Mouse (Mus musculus) myocyte (in vitro differentiated cells): Measurements from ENCODE around the gene Efna2.

Source experiments
- CEBPB ChIP-seq: IDR thresholded peaks from 2 replicates; pipeline ENCODE4 v1.6.1; 2011; ENCODE audit warnings: mild to moderate bottlenecking, moderate library complexity; ENCODE audit not compliant: poor library complexity, insufficient read depth, severe bottlenecking
- E2F4 ChIP-seq: IDR thresholded peaks from one replicate; pipeline ENCODE4 v1.6.1; 2011; ENCODE audit warnings: mild to moderate bottlenecking, control low read depth, moderate library complexity; ENCODE audit not compliant: insufficient read depth
- MAX ChIP-seq: IDR thresholded peaks from one replicate; pipeline ENCODE4 v1.6.1; 2011; ENCODE audit warnings: low read depth, mild to moderate bottlenecking, control low read depth
- MYOD1 ChIP-seq, 3 experiments: IDR thresholded peaks; one replicate each; pipeline ENCODE4 v1.6.1; 2011; ENCODE audit warnings: control low read depth in 2 of 3, low read depth in 2 of 3, mild to moderate bottlenecking in 2 of 3, moderate library complexity in 1 of 3; ENCODE audit not compliant: insufficient read length in 2 of 3, control insufficient read depth in 1 of 3
- MYOG ChIP-seq, 3 experiments: IDR thresholded peaks; one replicate each; pipeline ENCODE4 v1.6.1; 2011; ENCODE audit warnings: control low read depth in 2 of 3, low read depth in 2 of 3, mild to moderate bottlenecking in 2 of 3; ENCODE audit not compliant: insufficient read length in 2 of 3, control insufficient read depth in 1 of 3, insufficient read depth in 1 of 3
- POLR2A ChIP-seq: IDR thresholded peaks from one replicate; pipeline ENCODE4 v1.6.1; 2011; ENCODE audit warnings: low read depth, mild to moderate bottlenecking, control low read depth, moderate library complexity; ENCODE audit not compliant: insufficient read length
- POLR2AphosphoS2 ChIP-seq: IDR thresholded peaks from one replicate; pipeline ENCODE4 v1.6.1; 2011; ENCODE audit warnings: low read depth, control low read depth; ENCODE audit not compliant: insufficient read length
- REST ChIP-seq: IDR thresholded peaks from one replicate; pipeline ENCODE4 v1.6.1; 2011; ENCODE audit warnings: mild to moderate bottlenecking, control low read depth, moderate library complexity; ENCODE audit not compliant: insufficient read depth, insufficient read length
- SRF ChIP-seq: IDR thresholded peaks from one replicate; pipeline ENCODE4 v1.6.1; 2011; ENCODE audit warnings: low read depth; ENCODE audit not compliant: control insufficient read depth, insufficient read length
- TCF12 ChIP-seq: IDR thresholded peaks from one replicate; pipeline ENCODE4 v1.6.1; 2011; ENCODE audit warnings: mild to moderate bottlenecking, control low read depth; ENCODE audit not compliant: poor library complexity, insufficient read depth, severe bottlenecking
- TCF3 ChIP-seq: IDR thresholded peaks from one replicate; pipeline ENCODE4 v1.6.1; 2011; ENCODE audit warnings: low read depth, control low read depth; ENCODE audit not compliant: insufficient read length
- USF1 ChIP-seq: IDR thresholded peaks from one replicate; pipeline ENCODE4 v1.6.1; 2011; ENCODE audit warnings: low read depth, mild to moderate bottlenecking, control low read depth, moderate library complexity

GRCm38 (mm10) chr10:80161522-80162242 lies 17.6 kb upstream of the Efna2 start:
- TF ChIP-seq POLR2A (peak; percentile 49), MAX (no peak), MYOD1 (IDR thresholded peaks at IDR 0.05; ENCODE audit: control insufficient read depth in 1 of 3, insufficient read length in 2 of 3, low read depth in 2 of 3) (peak; percentile 51 to 97 (median 92)), TCF12 (peak; percentile 89), POLR2AphosphoS2 (no peak), TCF3 (peak; percentile 75), USF1 (no peak), E2F4 (no peak), SRF (peak; percentile 85), MYOG (IDR thresholded peaks at IDR 0.05; ENCODE audit: control insufficient read depth in 1 of 3, insufficient read depth in 1 of 3, insufficient read length in 2 of 3, low read depth in 2 of 3) (peak; percentile 98 to 99 (median 98)), CEBPB (peak; percentile 94), REST (no peak)
